Mouse (Mus musculus) lung, postnatal 0 days (tissue): ENCODE results near the gene Nck2.

Experiments used
- CTCF ChIP-seq: IDR thresholded peaks from 2 replicates; pipeline ENCODE4 v1.5.1; 2016; ENCODE audit warnings: antibody characterized with exemption, mild to moderate bottlenecking
- EP300 ChIP-seq: IDR thresholded peaks from 2 replicates; pipeline ENCODE4 v1.6.1; 2016; ENCODE audit warnings: antibody characterized with exemption, mild to moderate bottlenecking, control low read depth

DNA sequence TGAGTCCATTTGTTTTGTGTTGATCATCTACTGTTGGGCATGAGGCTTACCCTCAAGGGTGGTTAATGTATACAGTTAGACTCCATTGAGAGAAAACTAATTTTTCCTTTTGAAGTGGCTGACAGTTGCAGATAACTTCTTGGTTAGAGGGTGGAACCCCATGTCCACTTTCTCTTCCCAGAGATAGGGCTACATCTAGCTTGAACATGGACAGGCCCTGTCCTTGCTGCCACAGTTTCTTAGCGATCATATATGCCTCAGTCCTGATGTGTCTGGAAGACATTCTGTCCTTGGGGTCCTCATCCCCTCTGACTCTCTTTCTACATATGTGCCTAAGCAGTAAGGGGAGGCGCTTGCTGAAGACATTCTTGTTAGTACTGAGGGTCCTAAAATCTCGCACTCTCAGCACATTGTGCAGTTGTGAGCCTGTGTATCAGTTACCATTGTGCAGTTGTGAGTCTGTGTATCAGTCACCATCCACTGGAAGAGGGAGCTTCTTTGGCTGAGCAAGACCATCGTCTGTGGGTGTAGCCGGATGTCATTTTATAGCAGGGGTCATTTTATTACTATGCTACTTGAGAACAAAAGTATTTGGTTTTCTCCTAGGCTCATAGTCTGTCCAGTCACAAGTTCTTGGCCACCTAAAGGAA lies 114.8 kb downstream of the Nck2 start:
- TF ChIP-seq CTCF = no peak
- no peak for TF ChIP-seq EP300
